In the genomic region with DNA sequence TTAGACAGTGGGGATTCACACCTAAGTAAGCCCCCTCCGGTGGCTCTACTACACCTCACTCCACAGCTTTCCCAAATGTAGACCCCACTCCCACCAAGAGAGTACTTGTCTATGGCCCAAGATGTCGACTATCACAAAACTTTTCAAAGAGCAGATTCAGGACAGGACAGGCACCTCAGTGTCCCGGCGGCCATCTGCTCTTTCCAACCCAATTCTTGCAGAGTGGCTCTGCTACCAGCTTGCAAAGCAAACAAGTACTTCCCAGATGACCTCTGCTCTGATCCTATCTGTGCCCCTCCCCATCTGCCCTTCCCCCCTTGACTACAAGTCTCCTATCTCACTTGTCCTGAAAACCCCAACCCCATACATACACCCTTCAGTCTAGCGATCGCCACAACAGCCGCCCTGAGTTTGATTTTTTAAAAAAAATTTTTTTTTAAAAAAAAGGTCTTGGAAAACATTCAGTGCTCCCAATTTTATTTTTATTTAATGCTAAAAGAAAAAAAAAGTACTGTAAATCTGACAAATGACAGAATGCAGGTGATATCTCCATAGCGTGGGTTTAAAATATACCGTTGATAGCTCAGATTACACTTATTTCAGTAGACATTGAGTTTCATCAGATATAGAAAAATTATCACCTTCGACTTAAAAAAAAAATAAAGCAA, we compare ENCODE assay signal across 8 mouse cellular contexts. TPM values are rescaled to one million over a fixed set of nuclear protein-coding genes. Genes with fewer than 3 reads are reported as not detected.
DNase-seq lines count a peak whose midpoint lies in the region; ATAC-seq lines count a peak whose summit lies in the region.

No protein-coding gene starts in this region.

- peaks cover 77% of the 10 kb centered on the region for H3K79me2 ChIP-seq in macrophage (ENCODE audit: inconsistent target)

- H3K27me3 ChIP-seq in lung, embryonic 15.5 days: no peaks in the 10 kb centered on the region
- H3K27me3 ChIP-seq in embryonic facial prominence, embryonic 15.5 days: no peaks in the 10 kb centered on the region
- no peaks in the 10 kb centered on the region for H3K27me3 ChIP-seq in hindbrain, embryonic 15.5 days

- peak overlapping the region; percentile 81 for H3K4me2 ChIP-seq in lung, embryonic 15.5 days
- peak overlapping the region; percentile 89 for H3K4me2 ChIP-seq in embryonic facial prominence, embryonic 15.5 days (replicated peaks)
- H3K4me2 ChIP-seq in hindbrain, embryonic 15.5 days: peak overlapping the region; percentile 99

- no peak for DNase-seq in lung, postnatal 10 days
- DNase-seq in right cerebral cortex, adult 18-20 months: no peak
- DNase-seq in left cerebral cortex, adult 8-10 months (ENCODE audit: low spot score in 2 of 2): no peak
- no peak for DNase-seq in embryo, embryonic 9.5 days (ENCODE audit: extremely low spot score)

- H3K27ac ChIP-seq in lung, embryonic 15.5 days: peak overlapping the region; percentile 56; the same call in 1 of the 2 replicates
- H3K27ac ChIP-seq in embryonic facial prominence, embryonic 15.5 days (replicated peaks): peak overlapping the region; percentile 66; the same call in 1 of the 2 replicates
- H3K27ac ChIP-seq in hindbrain, embryonic 15.5 days (replicated peaks): no peak overlapping the region
- peak overlapping the region; percentile 96 for H3K27ac ChIP-seq in macrophage

- peaks cover 13% of the 10 kb centered on the region for H3K36me3 ChIP-seq in lung, embryonic 15.5 days
- peaks cover 14% of the 10 kb centered on the region; the same call in 1 of the 2 replicates for H3K36me3 ChIP-seq in embryonic facial prominence, embryonic 15.5 days
- H3K36me3 ChIP-seq in hindbrain, embryonic 15.5 days: no peaks in the 10 kb centered on the region
- no peaks in the 10 kb centered on the region for H3K36me3 ChIP-seq in macrophage (ENCODE audit: inconsistent target)

- H3K4me3 ChIP-seq in lung, embryonic 15.5 days: peak overlapping the region; percentile 87
- H3K4me3 ChIP-seq in embryonic facial prominence, embryonic 15.5 days (replicated peaks): peak overlapping the region; percentile 95
- peak overlapping the region; percentile 74 for H3K4me3 ChIP-seq in hindbrain, embryonic 15.5 days
- peak overlapping the region; percentile 67 for H3K4me3 ChIP-seq in macrophage (ENCODE audit: inconsistent target)

- WGBS in lung, embryonic 15.5 days: 19% methylated on average over 10 of the region's 10 CpGs
- 53% methylated on average over 10 of the region's 10 CpGs for WGBS in embryonic facial prominence, embryonic 15.5 days
- 73% methylated on average over 10 of the region's 10 CpGs for WGBS in hindbrain, embryonic 15.5 days
- whole genome bisulfite sequencing in macrophage (ENCODE audit: missing documents): 15% methylated on average over 10 of the region's 10 CpGs

- ATAC-seq in lung, embryonic 15.5 days (ENCODE audit: borderline replicate concordance, extremely low read depth, low FRiP score, low TSS enrichment): no peak
- ATAC-seq in embryonic facial prominence, embryonic 15.5 days (ENCODE audit: insufficient number of reproducible peaks, low FRiP score, low TSS enrichment, low read depth): no peak
- ATAC-seq in hindbrain, embryonic 15.5 days (ENCODE audit: low FRiP score, low read depth): no peak

- H3K4me1 ChIP-seq in lung, embryonic 15.5 days: peaks cover 57% of the 10 kb centered on the region
- H3K4me1 ChIP-seq in embryonic facial prominence, embryonic 15.5 days: peaks cover 56% of the 10 kb centered on the region
- peaks cover 83% of the 10 kb centered on the region for H3K4me1 ChIP-seq in hindbrain, embryonic 15.5 days (replicated peaks)

- no peaks in the 10 kb centered on the region for H3K9me3 ChIP-seq in lung, embryonic 15.5 days
- H3K9me3 ChIP-seq in embryonic facial prominence, embryonic 15.5 days (replicated peaks): no peaks in the 10 kb centered on the region
- no peaks in the 10 kb centered on the region for H3K9me3 ChIP-seq in hindbrain, embryonic 15.5 days

- H3K9ac ChIP-seq in lung, embryonic 15.5 days: peak overlapping the region; percentile 89
- H3K9ac ChIP-seq in embryonic facial prominence, embryonic 15.5 days: peak overlapping the region; percentile 39; the same call in 1 of the 2 replicates
- H3K9ac ChIP-seq in hindbrain, embryonic 15.5 days: peak overlapping the region; percentile 23; the same call in 1 of the 2 replicates

RNA-seq across cellular contexts. Expression of gene Irf2bp2, which starts 5.8 kb away (rescaled TPM):
- polyA plus RNA-seq in lung, embryonic 15.5 days (2015; fragmentation: Nextera tagmentation; extraction: Ambion mirVana): 12.6 TPM in 2 replicates
- 12.5 and 14.7 TPM in 2 replicates for polyA plus RNA-seq in embryonic facial prominence, embryonic 15.5 days (2015; fragmentation: Nextera tagmentation; extraction: Ambion mirVana)
- 9.1 and 9.2 TPM in 2 replicates for polyA plus RNA-seq in hindbrain, embryonic 15.5 days (2015; fragmentation: Nextera tagmentation; extraction: Ambion mirVana)
- total RNA-seq in macrophage (2018; cell fraction: chromatin; rRNA removed): 100 to 1,000 TPM in 19 of 26 experiments, 10 to 100 TPM in 6, 1 to 10 TPM in 1; 2.6 to 175 (median 132) TPM
- total RNA-seq in macrophage (2018; cell fraction: cytosol; rRNA removed): 100 to 1,000 TPM in 12 of 26 experiments, 10 to 100 TPM in 14; 12.4 to 139 (median 98.3) TPM
- 100 to 1,000 TPM in 23 of 26 experiments, 10 to 100 TPM in 3; 17.9 to 251 (median 174) TPM for total RNA-seq in macrophage (2018; cell fraction: nucleus; rRNA removed)
- 39.1 to 68.1 TPM (median 42.7 TPM) in 3 replicates for polyA plus RNA-seq in macrophage (2018)
- total RNA-seq in left cerebral cortex, adult 8-10 months (2022): 10 to 100 TPM; 52.9 to 59.6 (median 58.6) TPM

Comparison
In these comparisons a context has a peak if more than half of its experiments do, and no peak if none do; other contexts are left out.
1. H3K9ac ChIP-seq: peak in every context shown above with its lines; median percentile 89 in lung, embryonic 15.5 days; 39 in embryonic facial prominence, embryonic 15.5 days; 23 in hindbrain, embryonic 15.5 days.